Mouse (Mus musculus) kidney, embryonic 15.5 days (tissue): ENCODE data around the gene Spata13. TPM values are rescaled to one million over a fixed set of nuclear protein-coding genes. Genes with fewer than 3 reads are reported as not detected.

ENCODE experiments used
- ATAC-seq: fragments of 200-750 bp; cut with Nextera tagmentation; replicated peaks from 2 replicates; pipeline ENCODE4 v1.8.0; 2017; ENCODE audit warnings: moderate TSS enrichment; ENCODE audit not compliant: low FRiP score
- H3K27ac ChIP-seq: fragments of 300-500 bp; sonication (generic); 2 replicates; pipeline ENCODE4 v1.5.1; 2015; ENCODE audit warnings: mild to moderate bottlenecking, inconsistent platforms
- H3K27me3 ChIP-seq: fragments of 300-500 bp; sonication (generic); 2 replicates; pipeline ENCODE4 v1.6.1; 2015; ENCODE audit warnings: inconsistent platforms
- H3K36me3 ChIP-seq: fragments of 300-500 bp; sonication (generic); 2 replicates; pipeline ENCODE4 v1.6.1; 2015; ENCODE audit warnings: inconsistent platforms
- H3K4me1 ChIP-seq: fragments of 300-500 bp; sonication (generic); 2 replicates; pipeline ENCODE4 v1.6.1; 2015; ENCODE audit warnings: inconsistent platforms
- H3K4me2 ChIP-seq: fragments of 300-500 bp; sonication (generic); 2 replicates; pipeline ENCODE4 v1.6.1; 2015; ENCODE audit warnings: moderate library complexity, mild to moderate bottlenecking, inconsistent platforms
- H3K4me3 ChIP-seq: fragments of 300-500 bp; sonication (generic); replicated peaks from 2 replicates; pipeline ENCODE4 v1.5.1; 2015; ENCODE audit warnings: mild to moderate bottlenecking, inconsistent platforms
- H3K9ac ChIP-seq: fragments of 300-500 bp; sonication (generic); 2 replicates; pipeline ENCODE4 v1.6.1; 2015; ENCODE audit warnings: mild to moderate bottlenecking, inconsistent platforms
- H3K9me3 ChIP-seq: fragments of 300-500 bp; sonication (generic); replicated peaks from 2 replicates; pipeline ENCODE4 v1.6.1; 2016; ENCODE audit warnings: inconsistent platforms
- WGBS: fragments of 180-500 bp; shearing (Covaris S2); methylation state at CpG from one replicate; pipeline ENCODE4 v1.1.7; 2015; ENCODE audit warnings: mixed read lengths; 5-methylcytosine and 5-hydroxymethylcytosine counted together
- polyA plus RNA-seq: library from polyadenylated mRNA; unstranded; fragments of >200 nt; fragmentation: Nextera tagmentation; extraction: Ambion mirVana; gene quantifications from 2 replicates; pipeline ENCODE4 v1.2.1, GENCODE M21; 2015

Gene Spata13
- polyA plus RNA-seq, 1 experiment from 2014 or later: 64.4 TPM

DNA sequence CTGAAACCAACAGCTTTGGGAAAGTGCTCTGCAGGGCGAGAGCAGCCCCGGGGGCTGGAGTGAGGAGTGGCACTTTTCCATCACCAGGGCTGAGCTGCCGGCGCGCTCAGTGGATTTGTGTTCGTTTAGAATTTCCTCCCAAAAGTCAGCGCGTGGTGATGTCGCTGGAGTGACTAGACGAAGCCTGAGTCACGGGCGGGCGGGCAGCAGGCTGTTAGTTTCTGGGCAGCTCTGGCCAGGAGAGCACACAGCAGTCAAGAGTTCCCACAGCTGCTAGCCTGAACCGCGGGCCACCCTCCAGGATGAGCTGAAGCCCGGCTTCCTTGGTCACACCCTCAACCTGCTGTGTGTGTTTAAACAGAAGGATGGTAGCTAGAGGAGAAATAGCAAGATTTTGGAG is 99.0 kb downstream of the Spata13 start:
- H3K9me3 ChIP-seq: no peaks in the 10 kb centered on the region
- H3K27ac ChIP-seq: peak overlapping the region; percentile 73
- H3K9ac ChIP-seq: no peak overlapping the region
- peak; percentile 50; the same call in 1 of the 2 replicates for ATAC-seq
- H3K4me1 ChIP-seq: peaks cover 55% of the 10 kb centered on the region
- peak overlapping the region; percentile 18 for H3K4me3 ChIP-seq
- H3K4me2 ChIP-seq: peak overlapping the region; percentile 45
- H3K36me3 ChIP-seq: peaks cover 28% of the 10 kb centered on the region
- H3K27me3 ChIP-seq: no peaks in the 10 kb centered on the region
- WGBS: 4% methylated on average over 16 of the region's 16 CpGs

DNA sequence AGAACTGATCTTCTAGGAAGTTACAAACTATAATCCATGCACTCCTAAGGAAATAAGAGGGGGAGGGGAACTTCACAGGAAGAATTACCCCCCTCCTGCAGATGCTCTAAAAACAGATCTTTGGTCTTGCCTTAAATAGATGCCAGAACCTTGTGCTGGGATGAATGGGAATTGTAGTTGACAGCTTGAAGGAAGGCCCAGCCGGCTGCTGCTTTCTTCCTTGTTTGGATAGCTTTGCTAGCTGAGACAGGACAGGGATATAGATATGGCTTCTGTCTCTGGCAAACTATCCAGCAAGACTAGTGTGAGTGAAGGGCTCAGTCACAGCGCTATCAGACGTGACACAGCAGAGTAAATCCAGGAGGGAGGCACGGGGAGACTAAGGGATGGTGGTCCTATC is 99.9 kb downstream of the Spata13 start:
- Histone ChIP-seq H3K9ac (no peak overlapping the region), H3K9me3 (no peaks in the 10 kb centered on the region), H3K27ac (no peak overlapping the region), H3K4me1 (peaks cover 63% of the 10 kb centered on the region), H3K4me3 (no peak overlapping the region), H3K36me3 (peaks cover 23% of the 10 kb centered on the region), H3K4me2 (peak overlapping the region; percentile 45; the same call in 1 of the 2 replicates), H3K27me3 (no peaks in the 10 kb centered on the region)
- ATAC-seq: no peak
- 65% methylated on average over 4 of the region's 4 CpGs for WGBS

DNA sequence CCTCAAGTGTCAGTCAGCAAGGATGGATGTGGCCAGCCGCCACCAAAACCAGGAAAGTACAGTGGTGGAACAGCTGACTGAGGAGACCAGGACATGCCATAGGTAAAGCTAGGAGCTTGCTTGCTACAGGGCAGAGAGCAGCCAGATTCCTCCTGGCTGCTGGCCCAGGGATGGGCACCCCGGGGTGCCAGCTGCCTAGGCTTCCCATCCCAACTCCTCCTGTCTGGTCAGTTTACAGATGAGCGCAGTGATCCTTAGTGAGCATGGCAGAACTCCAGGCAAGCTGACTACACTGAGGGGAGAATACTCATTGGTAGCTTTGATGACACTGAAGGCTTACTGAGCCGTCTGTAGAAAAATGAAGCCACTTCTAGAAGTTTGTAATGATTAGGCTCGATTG is 101.4 kb downstream of the Spata13 start:
- WGBS: 67% methylated on average over 5 of the region's 5 CpGs
- ATAC-seq: no peak
- H3K9ac ChIP-seq: no peak overlapping the region
- H3K4me3 ChIP-seq: no peak overlapping the region
- peaks cover 8% of the 10 kb centered on the region; the same call in 1 of the 2 replicates for H3K36me3 ChIP-seq
- no peaks in the 10 kb centered on the region for H3K9me3 ChIP-seq
- H3K27ac ChIP-seq: no peak overlapping the region
- H3K4me2 ChIP-seq: no peak overlapping the region
- H3K27me3 ChIP-seq: no peaks in the 10 kb centered on the region
- peaks cover 68% of the 10 kb centered on the region for H3K4me1 ChIP-seq

DNA sequence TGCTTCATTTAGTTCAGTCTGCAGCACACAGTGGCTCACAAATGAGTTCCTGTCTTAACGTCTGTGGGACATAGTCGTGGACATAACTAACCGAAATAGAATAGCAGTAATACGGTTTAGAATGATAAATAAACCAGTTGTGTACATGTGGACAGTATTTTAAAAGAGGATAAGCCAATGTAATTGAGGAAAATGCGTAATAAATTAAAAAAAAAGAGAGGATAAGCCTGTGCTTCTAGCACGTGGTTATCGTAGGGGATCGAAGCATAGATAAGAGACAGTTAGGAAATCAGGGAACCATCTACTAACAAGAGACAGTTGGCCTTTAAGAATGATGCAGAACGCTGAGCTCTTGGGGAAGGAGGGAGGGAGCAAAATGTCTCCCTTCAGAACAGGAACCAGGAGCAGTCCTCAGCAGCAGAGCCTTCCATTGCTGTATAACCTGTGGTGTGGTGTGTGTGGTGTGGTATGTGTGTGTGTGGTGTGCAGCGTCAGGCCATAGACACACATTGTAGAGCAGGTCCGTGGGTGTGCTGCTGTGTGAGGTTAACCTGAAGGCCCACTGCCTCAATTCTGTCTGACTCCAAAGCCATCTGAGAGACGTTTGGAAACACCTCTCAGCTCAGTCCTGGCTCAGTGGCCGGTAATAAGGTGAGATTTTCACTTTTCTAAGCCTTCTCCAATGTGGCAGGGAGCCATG is 102.2 kb downstream of the Spata13 start:
- Histone ChIP-seq H3K27me3 (no peaks in the 10 kb centered on the region), H3K27ac (peak overlapping the region; percentile 84), H3K36me3 (0 out of 2 replicates have a peak, but pooled peaks cover 2% of the 10 kb centered on the region), H3K4me1 (peaks cover 76% of the 10 kb centered on the region), H3K9me3 (no peaks in the 10 kb centered on the region), H3K4me3 (no peak overlapping the region), H3K9ac (no peak overlapping the region), H3K4me2 (no peak overlapping the region)
- WGBS: 56% methylated on average over 13 of the region's 13 CpGs
- no peak for ATAC-seq

DNA sequence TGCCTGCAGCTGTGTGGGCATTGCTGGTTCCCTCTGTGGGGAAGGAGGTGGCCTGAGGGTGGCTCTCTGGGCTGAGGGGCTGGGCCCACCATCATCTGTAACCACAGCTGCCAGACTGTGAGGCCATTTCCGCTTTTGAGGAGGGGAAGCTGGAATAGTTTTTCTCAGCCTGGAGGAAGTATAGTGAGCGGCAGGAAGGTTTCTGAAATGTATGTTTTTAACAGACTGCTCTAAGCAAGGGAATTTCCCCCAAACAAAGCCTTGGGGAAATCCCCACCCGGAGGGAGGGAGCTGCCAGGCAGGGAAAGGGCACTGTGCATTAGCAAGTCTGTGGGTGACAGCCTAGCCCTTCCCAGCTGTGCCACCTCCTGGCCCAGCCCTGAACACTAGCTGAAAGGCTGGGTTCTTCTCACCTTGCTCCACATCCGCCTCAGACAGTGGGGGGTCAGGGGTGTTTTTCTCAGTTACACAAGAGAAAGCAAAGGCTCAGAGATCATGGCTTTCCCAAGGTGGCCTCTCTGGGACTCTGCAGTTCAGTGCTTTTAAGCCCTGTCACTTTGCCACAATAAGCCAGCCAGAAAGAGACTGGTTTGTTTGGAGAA is 102.9 kb downstream of the Spata13 start:
- no peaks in the 10 kb centered on the region for H3K9me3 ChIP-seq
- H3K4me3 ChIP-seq: no peak overlapping the region
- WGBS: 8% methylated on average over 4 of the region's 4 CpGs
- H3K4me1 ChIP-seq: peaks cover 83% of the 10 kb centered on the region
- peak overlapping the region; percentile 84 for H3K27ac ChIP-seq
- H3K36me3 ChIP-seq: no peaks in the 10 kb centered on the region; the same call in 1 of the 2 replicates
- no peak overlapping the region for H3K9ac ChIP-seq
- peak overlapping the region; percentile 35 for H3K4me2 ChIP-seq
- peak; percentile 57; the same call in 1 of the 2 replicates for ATAC-seq
- H3K27me3 ChIP-seq: no peaks in the 10 kb centered on the region

DNA sequence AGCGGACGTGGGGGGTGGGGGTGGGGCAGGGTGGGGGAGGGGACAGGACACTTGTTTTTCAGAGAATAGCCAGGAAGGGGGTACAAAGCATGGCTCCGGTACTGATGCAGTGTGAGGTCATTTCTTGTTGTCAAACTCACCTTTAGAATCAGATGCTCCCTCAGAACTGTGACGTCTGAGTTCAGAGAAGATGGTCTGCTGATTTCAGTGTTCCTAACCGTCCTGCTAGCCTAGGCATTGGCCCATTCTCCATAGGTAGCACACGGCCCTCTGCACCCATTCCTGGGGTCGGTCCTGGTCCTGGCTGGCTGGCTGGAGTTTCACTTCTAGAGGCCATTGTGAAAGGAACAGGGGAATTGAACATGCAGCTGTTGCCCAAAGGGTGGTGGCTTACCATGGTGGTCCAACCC is 103.4 kb downstream of the Spata13 start:
- H3K4me2 ChIP-seq: no peak overlapping the region
- H3K36me3 ChIP-seq: peaks cover 5% of the 10 kb centered on the region; the same call in 1 of the 2 replicates
- peak overlapping the region; percentile 84 for H3K27ac ChIP-seq
- H3K4me1 ChIP-seq: peaks cover 84% of the 10 kb centered on the region
- H3K9me3 ChIP-seq: no peaks in the 10 kb centered on the region
- no peaks in the 10 kb centered on the region for H3K27me3 ChIP-seq
- H3K9ac ChIP-seq: no peak overlapping the region
- ATAC-seq: no peak
- H3K4me3 ChIP-seq: no peak overlapping the region
- WGBS: 24% methylated on average over 7 of the region's 7 CpGs

DNA sequence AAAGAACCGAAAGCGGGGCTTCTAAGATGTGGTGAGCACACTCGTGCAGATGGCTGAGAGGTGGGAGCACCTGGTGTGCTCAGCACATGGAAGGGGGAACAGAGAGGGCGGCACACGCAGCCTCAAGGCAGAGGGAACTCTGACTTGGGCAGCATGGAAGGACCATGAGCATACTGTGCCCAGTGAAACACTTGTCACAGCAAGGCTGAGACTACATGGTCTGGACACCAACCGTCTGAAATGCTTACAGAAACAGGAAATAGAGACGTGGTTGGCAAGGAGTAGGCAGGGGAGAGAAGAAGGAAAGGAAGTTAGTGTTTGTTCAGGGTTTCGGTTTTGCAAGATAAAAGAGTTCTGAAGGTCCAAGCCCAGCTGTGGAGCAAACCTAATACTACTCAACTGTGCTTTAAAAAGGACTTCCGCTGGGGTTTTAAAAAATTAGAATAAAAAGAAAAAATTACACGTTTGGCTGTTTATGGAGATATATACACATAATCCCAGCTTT is 104.7 kb downstream of the Spata13 start:
- 61% methylated on average over 10 of the region's 10 CpGs for WGBS
- no peaks in the 10 kb centered on the region for H3K9me3 ChIP-seq
- no peak overlapping the region for H3K4me3 ChIP-seq
- no peak for ATAC-seq
- no peak overlapping the region for H3K4me2 ChIP-seq
- H3K36me3 ChIP-seq: peaks cover 7% of the 10 kb centered on the region; the same call in 1 of the 2 replicates
- H3K27ac ChIP-seq: peak overlapping the region; percentile 33; the same call in 1 of the 2 replicates
- no peak overlapping the region for H3K9ac ChIP-seq
- H3K27me3 ChIP-seq: no peaks in the 10 kb centered on the region
- H3K4me1 ChIP-seq: peaks cover 80% of the 10 kb centered on the region

DNA sequence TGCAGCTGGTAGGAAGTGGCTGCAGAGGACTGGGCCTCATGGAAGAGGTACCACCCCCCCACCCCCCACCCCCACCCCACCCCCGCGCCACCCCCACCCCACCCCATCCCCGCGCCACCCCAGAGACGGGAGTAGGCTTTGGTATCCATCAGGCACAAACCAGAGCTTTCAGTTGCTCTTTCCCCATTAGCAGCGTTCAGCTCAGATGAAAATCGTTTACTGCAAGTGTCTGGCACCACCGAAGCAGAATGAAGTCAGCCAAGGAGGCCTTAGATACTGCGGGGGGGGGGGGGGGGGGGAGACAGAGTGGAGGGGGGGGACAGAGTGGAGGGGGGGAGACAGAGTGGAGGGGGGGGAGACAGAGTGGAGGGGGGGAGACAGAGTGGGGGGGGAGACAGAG is 105.4 kb downstream of the Spata13 start:
- Histone ChIP-seq H3K9ac (no peak overlapping the region), H3K9me3 (no peaks in the 10 kb centered on the region), H3K27me3 (no peaks in the 10 kb centered on the region), H3K27ac (no peak overlapping the region), H3K4me1 (peaks cover 73% of the 10 kb centered on the region), H3K4me3 (no peak overlapping the region), H3K36me3 (peaks cover 7% of the 10 kb centered on the region; the same call in 1 of the 2 replicates), H3K4me2 (no peak overlapping the region)
- ATAC-seq: no peak
- 21% methylated on average over 8 of the region's 9 CpGs for WGBS

DNA sequence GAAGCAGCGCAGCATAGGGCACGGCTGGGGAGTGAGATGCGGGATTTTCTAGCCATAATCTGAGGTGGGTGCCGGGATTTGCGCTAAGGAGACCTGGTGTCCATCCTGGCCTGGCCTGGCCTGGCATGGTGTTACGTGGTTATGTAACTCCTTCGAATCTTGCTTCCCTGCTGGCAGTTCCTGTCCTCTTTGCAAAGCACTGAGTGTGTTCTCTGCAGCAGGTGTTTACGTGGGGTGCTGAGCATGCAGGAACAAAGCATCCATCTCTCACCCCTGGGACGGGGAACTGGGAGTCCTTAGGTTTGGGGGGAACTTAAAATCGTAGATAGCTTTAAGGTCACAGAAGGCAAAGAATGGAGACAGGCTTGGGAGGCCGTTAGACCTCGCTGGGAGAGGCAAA is 105.8 kb downstream of the Spata13 start:
- Histone ChIP-seq H3K4me2 (no peak overlapping the region), H3K36me3 (peaks cover 7% of the 10 kb centered on the region; the same call in 1 of the 2 replicates), H3K27me3 (no peaks in the 10 kb centered on the region), H3K9ac (no peak overlapping the region), H3K4me3 (no peak overlapping the region), H3K9me3 (no peaks in the 10 kb centered on the region), H3K27ac (no peak overlapping the region), H3K4me1 (peaks cover 75% of the 10 kb centered on the region)
- WGBS: 80% methylated on average over 12 of the region's 12 CpGs
- no peak for ATAC-seq

DNA sequence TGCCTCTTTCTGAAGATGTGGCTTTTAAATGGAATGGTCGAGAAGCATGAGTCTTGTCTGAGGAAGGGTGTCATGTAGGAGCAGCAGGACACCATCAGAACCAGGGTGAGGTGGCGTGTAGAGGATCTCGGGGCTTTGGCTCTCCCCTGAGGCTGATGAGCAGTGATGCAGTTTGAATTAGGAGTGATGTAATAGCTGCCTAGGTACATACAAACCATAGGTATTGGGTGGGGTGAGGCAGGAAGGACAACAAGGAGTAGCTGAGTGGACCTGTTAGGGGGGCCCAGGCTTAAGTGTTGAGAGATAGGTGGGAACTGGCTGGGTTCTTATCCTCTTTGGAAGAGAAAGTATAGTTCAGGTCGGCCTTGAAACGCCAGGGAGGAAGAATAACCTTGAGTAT is 106.7 kb downstream of the Spata13 start:
- ATAC-seq: no peak
- WGBS: 83% methylated on average over 5 of the region's 5 CpGs
- H3K4me3 ChIP-seq: no peak overlapping the region

DNA sequence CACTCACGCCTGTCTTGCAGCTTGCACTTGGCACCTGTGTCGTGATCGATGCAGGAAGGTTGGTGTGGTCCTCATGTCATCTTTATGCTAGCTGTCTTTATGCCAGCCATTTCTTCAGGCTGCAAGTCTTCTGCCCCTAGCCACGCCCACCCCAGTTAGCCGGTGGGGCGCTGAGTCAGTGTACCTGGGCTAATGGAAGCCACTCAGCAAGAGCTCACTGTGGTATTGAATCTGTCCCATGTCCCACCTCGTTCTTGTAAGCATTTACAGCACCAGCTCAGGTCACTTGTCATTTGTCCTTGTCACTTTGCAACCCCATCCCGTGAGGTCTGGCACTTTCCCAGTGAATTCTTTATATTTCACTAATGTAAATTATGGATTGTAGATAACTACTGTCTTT is 107.2 kb downstream of the Spata13 start:
- WGBS: 66% methylated on average over 8 of the region's 8 CpGs

More for the DNA sequence above, 106.7 kb downstream of the Spata13 start:
- H3K9me3 ChIP-seq: no peaks in the 10 kb centered on the region
- H3K27ac ChIP-seq: peak overlapping the region; percentile 71; the same call in 1 of the 2 replicates
- H3K9ac ChIP-seq: no peak overlapping the region
- peaks cover 73% of the 10 kb centered on the region for H3K4me1 ChIP-seq
- no peaks in the 10 kb centered on the region for H3K27me3 ChIP-seq
- no peak overlapping the region for H3K4me2 ChIP-seq
- H3K36me3 ChIP-seq: peaks cover 16% of the 10 kb centered on the region

DNA sequence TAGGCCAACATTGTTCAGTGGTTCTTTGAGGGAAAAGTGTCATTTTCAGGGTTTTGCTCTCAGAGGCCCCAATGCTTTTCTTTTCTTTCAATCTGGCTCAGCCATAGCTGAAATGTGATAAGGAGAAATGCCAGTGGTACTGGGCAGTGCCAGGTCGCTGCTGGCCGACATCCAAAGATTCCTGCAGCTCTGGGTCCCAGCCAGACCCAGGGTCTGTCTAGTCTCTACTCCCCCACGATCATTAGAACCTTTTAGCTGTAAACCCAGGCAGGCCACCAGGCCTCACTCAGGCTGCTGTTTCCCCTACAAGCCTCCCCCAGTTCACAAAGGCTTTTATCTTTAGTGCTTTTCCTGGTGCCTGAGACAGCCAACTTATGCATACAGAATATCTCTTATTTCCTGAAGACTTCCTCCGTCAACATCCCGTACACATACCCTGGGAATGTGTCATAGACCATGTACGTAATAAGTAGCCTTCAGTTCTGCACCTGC is 107.7 kb downstream of the Spata13 start:
- Histone ChIP-seq H3K9me3 (no peaks in the 10 kb centered on the region), H3K27ac (peak overlapping the region; percentile 71), H3K4me1 (peaks cover 62% of the 10 kb centered on the region), H3K4me3 (no peak overlapping the region), H3K4me2 (no peak overlapping the region), H3K36me3 (peaks cover 26% of the 10 kb centered on the region), H3K27me3 (no peaks in the 10 kb centered on the region), H3K9ac (no peak overlapping the region)
- ATAC-seq: peak; percentile 18; the same call in 1 of the 2 replicates
- WGBS: 39% methylated on average over 6 of the region's 6 CpGs

More for the DNA sequence above, 107.2 kb downstream of the Spata13 start:
- Histone ChIP-seq H3K4me3 (no peak overlapping the region), H3K27ac (peak overlapping the region; percentile 71), H3K27me3 (no peaks in the 10 kb centered on the region), H3K4me2 (no peak overlapping the region), H3K9me3 (no peaks in the 10 kb centered on the region), H3K9ac (no peak overlapping the region), H3K4me1 (peaks cover 67% of the 10 kb centered on the region), H3K36me3 (peaks cover 21% of the 10 kb centered on the region)
- no peak for ATAC-seq
